Mouse (Mus musculus) G1E (cell line): ENCODE measurements at regions not wholly inside any gene's neighbourhood (a gene's known extent, or its start where the extent isn't known, plus 50 kb on each side); places are given as distances from the start of the nearest gene placed in this dataset.

Experiments
- ATAC-seq: 2 replicates; pipeline ENCODE4 v1.8.0; 2016; ENCODE audit warnings: mild to moderate bottlenecking; ENCODE audit not compliant: insufficient number of reproducible peaks, poor library complexity, low FRiP score, severe bottlenecking; ENCODE audit errors: extremely low read depth
- DNase-seq: peaks from one replicate; pipeline ENCODE4 v3.0.0; 2012; ENCODE audit warnings: low spot score
- H3K27me3 ChIP-seq: 2 replicates; pipeline ENCODE4 v1.6.1; 2012; ENCODE audit warnings: mild to moderate bottlenecking, low read length, inconsistent platforms; ENCODE audit not compliant: insufficient read depth
- H3K36me3 ChIP-seq: replicated peaks from 2 replicates; pipeline ENCODE3; 2012; ENCODE audit warnings: mild to moderate bottlenecking, inconsistent platforms
- H3K4me1 ChIP-seq: 2 replicates; pipeline ENCODE4 v1.6.1; 2012; ENCODE audit warnings: low read depth, low read length, inconsistent platforms, mixed read lengths; ENCODE audit not compliant: insufficient read depth
- H3K4me3 ChIP-seq: 2 replicates; pipeline ENCODE4 v1.5.1; 2012; ENCODE audit warnings: low read depth, mild to moderate bottlenecking, inconsistent platforms, low read length, moderate library complexity, mixed read lengths
- H3K9me3 ChIP-seq: replicated peaks from 2 replicates; pipeline ENCODE4 v1.6.1; 2012; ENCODE audit warnings: inconsistent platforms
- CTCF ChIP-seq: IDR thresholded peaks from 2 replicates; pipeline ENCODE4 v1.5.1; 2012; ENCODE audit warnings: low read depth, low read length, inconsistent platforms, mixed read lengths
- GATA1 ChIP-seq: IDR thresholded peaks from 2 replicates; pipeline ENCODE4 v1.6.1; 2012; ENCODE audit warnings: borderline replicate concordance, low read length, inconsistent platforms, mixed read lengths
- GATA2 ChIP-seq: IDR thresholded peaks from 2 replicates; pipeline ENCODE4 v1.6.1; 2012; ENCODE audit warnings: low read depth, low read length, inconsistent platforms, borderline replicate concordance
- POLR2AphosphoS5 ChIP-seq: IDR thresholded peaks from 2 replicates; pipeline ENCODE4 v1.6.1; 2012; ENCODE audit warnings: low read depth, low read length, inconsistent platforms; ENCODE audit not compliant: insufficient replicate concordance
- TAL1 ChIP-seq: conservative IDR thresholded peaks from 2 replicates; pipeline ENCODE4 v1.6.1; 2012; ENCODE audit warnings: low read depth, low read length, inconsistent platforms, mixed read lengths

DNA sequence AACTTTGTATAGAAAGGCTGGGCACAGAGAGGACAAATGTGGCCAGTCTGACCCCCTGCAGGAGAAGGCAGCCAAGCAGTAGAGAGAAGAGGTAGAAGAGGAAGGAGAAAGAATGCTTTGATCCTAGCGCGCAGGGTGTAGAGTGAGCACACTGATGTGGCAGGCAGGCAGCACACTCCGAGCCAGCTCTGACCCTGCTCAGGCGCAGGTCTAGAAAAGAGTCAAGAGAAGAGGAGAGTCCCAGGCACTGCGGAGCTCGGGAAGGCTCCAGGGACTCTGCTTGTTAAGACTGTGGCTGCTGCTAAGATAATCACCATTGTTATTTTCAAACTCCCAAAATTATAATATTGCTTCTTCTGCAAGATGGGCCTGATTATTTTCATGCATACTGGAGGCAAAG, 389.3 kb upstream of the Cited2 start:
- Histone ChIP-seq H3K4me3 (no peak overlapping the region), H3K27me3 (peaks cover 2% of the 10 kb centered on the region; the same call in 1 of the 2 replicates), H3K9me3 (no peaks in the 10 kb centered on the region), H3K4me1 (peaks cover 11% of the 10 kb centered on the region), H3K36me3 (no peaks in the 10 kb centered on the region)
- ATAC-seq (no peak), DNase-seq (no peak)
- no peak for TF ChIP-seq CTCF
- TF ChIP-seq TAL1 = no peak

DNA sequence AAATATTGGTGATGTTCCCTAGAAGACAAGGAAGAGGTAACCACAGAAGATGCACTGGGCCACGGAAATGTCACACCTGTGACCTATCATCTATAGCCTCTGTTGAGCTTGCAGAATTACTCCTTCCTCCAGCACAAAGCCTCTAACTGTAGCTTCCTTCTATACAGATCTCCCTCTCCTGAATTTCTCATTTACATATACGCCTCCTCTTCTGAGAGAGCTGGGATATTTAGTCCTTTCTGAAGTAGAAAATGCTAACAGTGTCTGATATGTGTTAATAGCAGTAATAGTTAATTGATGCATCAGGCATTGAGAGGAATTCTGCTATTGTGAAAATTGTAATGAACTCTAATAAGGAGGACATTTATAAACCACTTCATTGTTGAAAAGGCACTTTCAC, 385.8 kb upstream of the Cited2 start:
- Histone ChIP-seq H3K27me3 (peaks cover 2% of the 10 kb centered on the region; the same call in 1 of the 2 replicates), H3K36me3 (no peaks in the 10 kb centered on the region), H3K9me3 (no peaks in the 10 kb centered on the region), H3K4me3 (no peak overlapping the region), H3K4me1 (peaks cover 3% of the 10 kb centered on the region; the same call in 1 of the 2 replicates)
- ATAC-seq = no peak
- no peak for TF ChIP-seq GATA1
- no peak for DNase-seq

DNA sequence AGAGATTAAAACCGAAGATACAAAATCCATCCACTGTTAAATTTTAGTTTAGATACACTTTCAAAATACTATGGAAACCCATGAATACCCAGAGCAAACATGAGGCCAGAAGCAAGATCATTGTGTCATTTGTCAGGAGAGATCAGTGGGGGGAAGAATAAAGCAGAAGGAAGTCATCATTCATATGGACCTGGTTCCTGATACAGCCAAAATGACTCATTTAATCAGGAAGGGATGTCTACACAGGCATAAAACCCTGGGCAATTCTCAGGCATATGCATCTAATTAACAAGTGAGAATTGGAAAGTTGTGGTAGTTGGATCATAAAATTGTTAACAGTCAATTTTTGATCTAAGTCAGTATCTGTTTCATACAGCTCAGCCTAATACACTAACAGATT, 379.2 kb upstream of the Cited2 start:
- Histone ChIP-seq H3K4me3 (no peak overlapping the region), H3K27me3 (no peaks in the 10 kb centered on the region), H3K9me3 (no peaks in the 10 kb centered on the region), H3K4me1 (no peaks in the 10 kb centered on the region), H3K36me3 (no peaks in the 10 kb centered on the region)
- DNase-seq = no peak
- no peak for ATAC-seq
- TF ChIP-seq TAL1 (no peak), GATA2 (no peak), CTCF (no peak), GATA1 (no peak), POLR2AphosphoS5 (no peak)

DNA sequence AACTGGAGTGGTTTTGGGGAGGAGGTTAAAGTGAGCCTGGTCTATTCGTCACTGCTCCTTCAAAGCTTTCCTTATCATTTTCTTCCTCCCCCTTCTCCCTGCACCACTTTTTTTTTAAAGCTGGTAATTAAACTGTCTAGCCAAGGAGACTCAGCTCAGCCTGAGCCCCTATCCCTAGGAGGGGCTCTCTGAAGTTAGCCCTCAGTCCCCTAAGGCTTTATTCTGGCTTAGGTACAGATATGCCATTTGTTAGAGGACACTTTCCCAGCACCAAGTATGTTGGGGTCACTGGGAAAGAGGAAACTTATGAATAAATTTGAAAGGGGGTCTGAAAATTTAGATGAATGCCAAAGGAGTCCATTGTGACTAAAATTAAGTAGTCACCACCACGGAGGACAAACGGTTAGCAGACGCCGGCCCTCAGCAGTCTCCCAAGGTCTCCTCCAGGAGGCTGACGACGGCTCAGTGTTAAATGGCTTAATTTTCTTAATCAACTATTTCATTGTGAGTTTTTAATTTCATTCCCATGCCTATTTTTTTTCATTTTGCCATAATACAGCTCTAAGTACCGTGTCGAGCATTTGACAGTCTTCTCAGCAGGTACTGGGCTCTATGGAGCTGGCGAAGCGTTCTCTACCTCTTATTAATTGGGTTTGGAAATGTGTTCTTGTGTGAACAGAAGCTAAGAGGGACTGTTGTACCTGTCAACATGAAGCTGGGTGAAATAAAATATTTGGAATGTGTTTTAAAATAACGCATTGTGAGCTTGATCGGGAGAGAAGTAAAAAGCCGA, 370.6 kb upstream of the Cited2 start:
- no peaks in the 10 kb centered on the region for H3K9me3 ChIP-seq
- no peaks in the 10 kb centered on the region for H3K4me1 ChIP-seq
- ATAC-seq (no peak), DNase-seq (no peak)
- H3K27me3 ChIP-seq = no peaks in the 10 kb centered on the region
- no peak for TF ChIP-seq POLR2AphosphoS5
- no peak for TF ChIP-seq TAL1
- TF ChIP-seq GATA2 = no peak
- TF ChIP-seq GATA1 = no peak
- no peak for TF ChIP-seq CTCF
- no peak overlapping the region for H3K4me3 ChIP-seq
- H3K36me3 ChIP-seq = no peaks in the 10 kb centered on the region

DNA sequence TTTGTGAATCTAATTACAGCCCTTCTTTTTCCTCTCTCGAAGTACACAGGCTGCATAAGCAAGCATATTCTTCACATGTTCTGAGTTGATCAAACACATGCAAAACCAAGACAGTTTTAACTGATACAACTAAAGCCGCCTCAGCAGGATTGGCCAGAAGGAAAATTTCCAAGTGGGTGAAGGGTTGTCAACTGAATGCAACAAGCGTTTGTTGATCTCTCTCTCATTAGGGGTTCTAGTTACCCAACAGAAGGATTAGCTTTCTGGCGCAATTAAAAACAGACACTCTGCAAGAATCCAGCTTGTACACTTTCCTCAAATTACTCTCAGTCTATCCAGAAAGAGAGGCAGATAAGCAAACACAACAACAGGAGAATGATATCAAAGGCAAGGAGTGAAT, 367.5 kb upstream of the Cited2 start:
- H3K4me3 ChIP-seq = no peak overlapping the region
- DNase-seq (no peak), ATAC-seq (no peak)
- H3K36me3 ChIP-seq = no peaks in the 10 kb centered on the region
- H3K9me3 ChIP-seq = no peaks in the 10 kb centered on the region
- TF ChIP-seq POLR2AphosphoS5 = no peak
- no peak for TF ChIP-seq CTCF
- TF ChIP-seq GATA2 = no peak
- no peak for TF ChIP-seq GATA1
- no peak for TF ChIP-seq TAL1
- no peaks in the 10 kb centered on the region for H3K4me1 ChIP-seq
- H3K27me3 ChIP-seq = no peaks in the 10 kb centered on the region

DNA sequence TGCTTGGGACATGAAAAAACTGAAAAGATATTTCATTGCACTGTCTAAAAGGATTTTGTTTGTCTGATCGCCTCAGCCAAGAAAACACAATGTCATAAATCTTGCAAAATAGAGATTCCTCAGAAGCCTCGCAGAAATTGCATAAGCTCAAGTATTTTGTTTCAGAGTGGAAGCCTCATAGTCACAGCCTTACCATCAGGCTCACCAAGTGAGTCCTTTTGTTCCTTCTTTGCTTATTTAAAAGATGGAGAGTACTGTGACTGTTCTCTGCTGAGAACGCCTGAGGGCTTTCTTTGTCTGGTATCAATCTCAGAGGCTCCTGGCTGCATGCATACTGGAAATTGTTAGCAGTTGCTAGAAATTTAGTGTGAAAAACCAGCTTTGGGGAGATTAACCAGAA, 367.0 kb upstream of the Cited2 start:
- Histone ChIP-seq H3K4me3 (no peak overlapping the region), H3K36me3 (no peaks in the 10 kb centered on the region), H3K4me1 (no peaks in the 10 kb centered on the region), H3K27me3 (no peaks in the 10 kb centered on the region), H3K9me3 (no peaks in the 10 kb centered on the region)
- DNase-seq (no peak), ATAC-seq (no peak)
- no peak for TF ChIP-seq CTCF
- no peak for TF ChIP-seq GATA2
- no peak for TF ChIP-seq GATA1
- TF ChIP-seq POLR2AphosphoS5 = no peak
- TF ChIP-seq TAL1 = no peak
